Mouse (Mus musculus): ENCODE data around the gene A730061H03Rik. TPM values are rescaled to one million over a fixed set of nuclear protein-coding genes. Genes with fewer than 3 reads are reported as not detected.

A730061H03Rik gene
- 4.8 TPM for polyA plus RNA-seq (2017; shearing (Covaris generic))

GRCm38 (mm10) chr14:55560202-55561073 lies at the start of gene A730061H03Rik:
Gene A730061H03Rik (minus strand): TSS chr14:55560406.

GRCm38 (mm10) chr14:55603271-55603632 lies 43.0 kb upstream of the A730061H03Rik start, which contains the start of gene Irf9:
Gene Irf9 (plus strand): TSS chr14:55603571.

DNA sequence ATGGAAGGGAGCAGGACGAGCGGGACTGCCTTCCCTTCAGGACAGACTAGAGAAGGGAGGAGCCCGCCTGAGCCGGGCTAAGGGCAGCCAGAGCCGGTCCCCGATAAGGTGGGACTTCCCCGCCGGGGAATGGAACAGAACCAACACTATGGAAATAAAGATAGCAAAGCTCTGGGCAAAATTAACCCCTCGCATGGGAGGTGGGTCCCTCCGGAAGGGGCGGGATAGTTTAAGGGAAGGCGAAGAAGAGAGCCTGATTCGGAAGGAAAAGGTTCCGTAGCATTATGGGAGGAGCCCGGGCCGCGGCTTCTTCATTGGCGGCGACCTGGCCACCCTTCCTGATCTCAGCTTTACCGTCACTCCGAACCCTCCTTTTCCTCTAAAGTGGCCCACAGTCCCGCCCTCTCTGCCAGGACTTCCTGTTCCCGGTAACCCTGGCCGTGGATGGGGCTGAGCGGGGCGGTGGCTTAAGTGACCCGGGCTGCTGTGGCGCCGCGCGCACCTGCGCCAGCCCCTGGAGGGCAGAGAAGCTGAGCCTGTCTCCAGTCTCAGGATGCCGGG lies 31.2 kb upstream of the A730061H03Rik start, which contains the start of gene Rnf31:
TSS of gene Rnf31 (plus strand) at position 378 of the 561 bp plus-strand sequence.

DNA sequence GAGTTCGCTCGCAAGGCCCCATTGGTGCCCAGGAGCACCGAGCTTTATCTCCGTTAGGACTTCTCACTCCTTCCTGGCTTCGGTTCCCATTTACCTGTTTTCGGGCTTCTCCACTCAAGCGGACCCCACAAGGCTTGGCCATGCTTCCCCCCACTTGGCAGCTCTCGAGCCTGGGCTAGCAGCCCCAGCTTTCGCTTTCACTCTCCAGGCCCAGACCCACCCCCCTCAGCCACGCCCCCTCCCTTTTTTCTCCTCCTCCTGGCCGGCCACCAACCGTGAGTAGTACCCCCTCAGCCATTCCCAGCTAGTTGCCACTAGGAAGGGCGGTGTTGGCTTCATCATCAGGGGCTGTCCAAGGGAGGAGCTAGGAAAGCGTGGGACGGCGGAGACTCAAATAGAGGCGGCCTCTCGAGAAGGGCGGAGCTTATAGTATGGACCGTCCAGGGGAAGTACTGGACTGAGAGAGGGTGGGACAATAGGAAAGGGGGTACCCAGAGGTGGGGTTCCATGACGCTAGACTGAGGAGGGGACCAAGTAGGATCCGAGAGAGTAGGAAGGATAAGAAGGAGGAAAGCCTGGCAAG lies 30.6 kb upstream of the A730061H03Rik start, which contains the start of gene Psme2:
TSS of gene Psme2 (minus strand) at position 366 of the 583 bp plus-strand sequence.

DNA sequence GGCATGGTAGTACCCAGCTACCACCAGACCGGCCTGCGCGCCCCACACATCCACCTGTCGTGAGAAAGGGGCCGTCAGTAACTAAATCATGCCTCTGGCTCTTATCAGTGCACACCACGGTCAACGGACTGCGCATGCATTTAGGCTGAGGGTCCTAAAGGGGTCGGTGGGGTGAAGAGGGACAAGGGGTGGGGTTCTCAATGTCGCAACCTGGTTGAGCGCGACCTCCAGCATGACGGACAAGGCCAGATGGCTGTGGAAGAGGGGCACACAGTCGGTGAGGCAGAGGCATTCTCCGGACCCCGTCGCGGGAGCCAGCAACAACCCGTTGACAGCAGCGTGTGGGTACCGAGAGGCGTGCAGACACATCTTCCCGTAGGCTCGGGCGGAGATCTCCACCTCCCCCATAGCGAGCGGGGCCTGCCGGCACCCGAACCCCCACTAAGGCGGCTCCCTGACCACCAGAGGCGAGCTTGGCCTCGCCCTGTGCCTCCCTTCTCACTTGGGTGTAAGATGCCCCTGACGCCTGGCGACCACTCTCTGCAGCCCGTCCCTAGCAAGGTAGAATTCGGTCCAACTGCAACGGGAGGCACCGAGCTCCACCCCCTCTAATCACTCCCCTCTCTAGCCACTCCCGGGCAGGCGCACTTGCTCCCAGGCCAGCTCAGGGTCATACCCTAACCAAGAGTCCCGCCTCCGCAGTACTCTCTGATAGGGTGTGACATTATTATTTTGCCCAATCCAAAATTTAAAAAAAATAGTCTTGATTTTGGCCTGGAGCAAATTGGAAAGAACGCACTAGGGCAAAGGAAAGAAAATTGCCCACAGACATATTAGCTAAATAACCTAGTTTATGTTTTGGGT lies 24.7 kb upstream of the A730061H03Rik start, which contains the start of gene Emc9:
TSS of gene Emc9 (minus strand) at position 601 of the 864 bp plus-strand sequence.

DNA sequence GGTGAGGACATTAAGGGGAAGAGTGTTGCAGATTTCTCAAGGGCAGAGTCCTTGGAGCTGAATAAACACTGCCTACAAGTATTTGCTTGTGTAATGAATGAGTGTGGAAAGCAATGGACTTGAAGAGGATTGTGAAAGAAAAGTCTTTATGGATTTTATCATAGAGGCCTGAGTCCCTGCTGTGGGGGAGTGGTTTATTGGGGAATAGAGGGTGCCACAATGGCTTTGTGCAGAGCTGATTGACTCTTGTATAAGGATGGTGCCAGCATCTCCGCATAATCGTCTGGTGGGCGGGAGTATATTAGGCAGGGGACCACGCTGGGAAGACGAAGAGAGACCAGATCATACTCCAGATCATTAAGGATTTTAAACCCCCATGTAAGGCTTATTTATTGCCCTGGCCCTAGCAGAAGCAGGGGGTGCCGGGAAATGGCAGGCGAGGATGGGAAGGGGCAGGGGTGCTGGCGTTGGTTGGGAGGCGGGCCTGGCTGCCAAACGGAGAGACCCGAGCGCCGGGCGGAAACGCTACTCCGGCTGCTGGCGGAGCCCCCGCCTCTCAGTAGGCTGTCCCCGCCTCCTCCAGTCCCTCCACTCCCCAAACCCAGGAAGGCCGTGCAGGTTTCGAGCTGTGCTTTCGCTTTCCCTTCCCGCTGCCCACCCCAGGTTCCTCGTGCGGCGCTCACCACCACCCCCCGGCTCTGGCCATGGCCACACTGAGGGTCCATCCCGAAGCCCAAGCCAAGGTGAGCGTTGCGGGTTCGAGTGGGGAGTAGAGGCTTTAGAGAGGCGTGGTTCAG lies 17.9 kb upstream of the A730061H03Rik start, which contains the start of gene Psme1:
TSS of gene Psme1 (plus strand) at position 253 of the 797 bp plus-strand sequence.

GRCm38 (mm10) chr14:55575302-55575701 lies 15.1 kb upstream of the A730061H03Rik start, which contains the start of gene Fitm1:
Gene Fitm1 (plus strand): TSS chr14:55575617.

DNA sequence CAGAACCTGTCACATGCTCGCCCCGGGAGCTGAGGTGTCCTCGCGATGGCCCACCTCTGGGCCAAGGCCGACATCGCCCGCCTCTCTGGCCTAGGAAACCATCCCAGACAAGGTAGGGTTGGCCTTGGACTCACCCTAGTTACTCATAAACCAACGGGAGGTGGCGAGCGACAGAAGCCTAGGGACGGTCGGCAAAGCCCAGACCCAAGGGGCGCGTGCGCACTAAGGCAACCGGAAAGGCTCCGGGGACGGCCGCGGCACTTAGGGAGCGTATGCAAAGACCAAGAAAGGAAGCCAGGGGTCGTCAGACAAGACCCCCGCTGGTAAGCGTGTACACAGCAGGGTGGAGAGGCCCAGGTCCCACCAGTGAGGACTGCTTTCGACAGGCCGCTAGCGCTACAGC lies 406 bp downstream of the A730061H03Rik start, which contains the start of gene Dcaf11:
TSS of gene Dcaf11 (plus strand) at position 208 of the 403 bp plus-strand sequence.

GRCm38 (mm10) chr14:55540067-55540786 lies 20.0 kb downstream of the A730061H03Rik start, which contains the start of gene Pck2:
Gene Pck2 (plus strand): TSS chr14:55540266.

GRCm38 (mm10) chr14:55524785-55525184 lies 35.4 kb downstream of the A730061H03Rik start, which contains the start of gene Nrl:
Gene Nrl (minus strand): TSS chr14:55524981.

DNA sequence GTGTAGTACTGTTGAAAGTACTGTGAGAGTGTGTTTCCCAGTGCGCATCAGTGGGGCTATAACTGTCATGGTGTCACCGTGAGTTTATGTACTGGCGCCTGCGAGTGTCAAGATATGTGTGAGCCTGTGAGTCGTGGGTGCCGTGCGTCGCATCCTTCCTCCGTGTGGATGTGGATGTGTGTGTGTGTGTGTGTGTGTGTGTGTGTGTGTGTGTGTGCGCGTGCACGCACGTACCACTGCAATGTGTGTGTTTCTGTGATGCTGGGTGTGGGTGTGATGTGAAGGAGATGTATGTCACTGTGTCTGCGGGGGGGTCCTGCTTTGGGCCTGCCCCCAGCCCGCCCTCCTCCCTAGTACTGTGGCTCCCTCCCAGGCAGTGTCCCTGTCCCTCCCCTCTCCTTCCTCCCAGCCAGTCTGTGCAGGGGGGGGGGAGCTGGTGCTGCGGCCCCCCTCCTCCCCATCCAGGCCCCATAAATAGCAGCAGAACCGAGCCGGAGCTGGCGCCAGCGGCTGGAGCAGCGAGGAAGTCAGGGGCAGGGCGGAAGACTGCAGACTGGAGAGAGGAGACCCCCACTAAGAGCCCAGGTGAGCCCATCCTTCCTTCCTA lies 50.0 kb downstream of the A730061H03Rik start, which contains the start of gene Cpne6:
TSS of gene Cpne6 (plus strand) at position 321 of the 607 bp plus-strand sequence.

Other genes with a start within 250 kb of the A730061H03Rik start
- 47.2 TPM for gene Dhrs4, start 81.6 kb downstream of the A730061H03Rik start, polyA plus RNA-seq (2017; shearing (Covaris generic))
- not detected for gene Carmil3, start 69.8 kb downstream of the A730061H03Rik start, polyA plus RNA-seq (2017; shearing (Covaris generic))
- gene Cpne6, start 50.0 kb downstream of the A730061H03Rik start, polyA plus RNA-seq (2017; shearing (Covaris generic)), result not detected
- gene Nrl, start 35.4 kb downstream of the A730061H03Rik start, polyA plus RNA-seq (2017; shearing (Covaris generic)), result 0.12 TPM
- 48.4 TPM for gene Pck2, start 20.1 kb downstream of the A730061H03Rik start, polyA plus RNA-seq (2017; shearing (Covaris generic))
- 170 TPM for gene Dcaf11, start 400 bp downstream of the A730061H03Rik start, polyA plus RNA-seq (2017; shearing (Covaris generic))
- not detected for gene Fitm1, start 15.2 kb upstream of the A730061H03Rik start, polyA plus RNA-seq (2017; shearing (Covaris generic))
- gene Psme1, start 17.7 kb upstream of the A730061H03Rik start, polyA plus RNA-seq (2017; shearing (Covaris generic)), result 1,184 TPM
- gene Emc9, start 24.9 kb upstream of the A730061H03Rik start, polyA plus RNA-seq (2017; shearing (Covaris generic)), result 48.1 TPM
- 937 TPM for gene Psme2, start 30.7 kb upstream of the A730061H03Rik start, polyA plus RNA-seq (2017; shearing (Covaris generic))
- gene Rnf31, start 31.3 kb upstream of the A730061H03Rik start, polyA plus RNA-seq (2017; shearing (Covaris generic)), result 64.3 TPM
- gene Irf9, start 43.2 kb upstream of the A730061H03Rik start, polyA plus RNA-seq (2017; shearing (Covaris generic)), result 237 TPM
- gene Rec8, start 57.6 kb upstream of the A730061H03Rik start, polyA plus RNA-seq (2017; shearing (Covaris generic)), result 8.1 TPM
- gene Ipo4, start 75.6 kb upstream of the A730061H03Rik start, polyA plus RNA-seq (2017; shearing (Covaris generic)), result 53.3 TPM
- gene Gm49378, start 77.5 kb upstream of the A730061H03Rik start, polyA plus RNA-seq (2017; shearing (Covaris generic)), result 2.8 TPM
- gene Tm9sf1, start 83.4 kb upstream of the A730061H03Rik start, polyA plus RNA-seq (2017; shearing (Covaris generic)), result 96.0 TPM
- gene Tssk4, start 89.8 kb upstream of the A730061H03Rik start, polyA plus RNA-seq (2017; shearing (Covaris generic)), result 1.6 TPM
- 112 TPM for gene Mdp1, start 100.1 kb upstream of the A730061H03Rik start, polyA plus RNA-seq (2017; shearing (Covaris generic))
- 58.4 TPM for gene Gmpr2, start 111.5 kb upstream of the A730061H03Rik start, polyA plus RNA-seq (2017; shearing (Covaris generic))
- gene Nedd8, start 111.7 kb upstream of the A730061H03Rik start, polyA plus RNA-seq (2017; shearing (Covaris generic)), result 496 TPM
- 66.3 TPM for gene Tinf2, start 121.4 kb upstream of the A730061H03Rik start, polyA plus RNA-seq (2017; shearing (Covaris generic))
- 0.26 TPM for gene Tgm1, start 153.5 kb upstream of the A730061H03Rik start, polyA plus RNA-seq (2017; shearing (Covaris generic))
- 90.8 TPM for gene Rabggta, start 161.9 kb upstream of the A730061H03Rik start, polyA plus RNA-seq (2017; shearing (Covaris generic))
- 54.2 TPM for gene Dhrs1, start 185.3 kb upstream of the A730061H03Rik start, polyA plus RNA-seq (2017; shearing (Covaris generic))
- gene Nop9, start 185.3 kb upstream of the A730061H03Rik start, polyA plus RNA-seq (2017; shearing (Covaris generic)), result 12.1 TPM
- not detected for gene Cideb, start 198.1 kb upstream of the A730061H03Rik start, polyA plus RNA-seq (2017; shearing (Covaris generic))
- gene Ltb4r2, start 201.0 kb upstream of the A730061H03Rik start, polyA plus RNA-seq (2017; shearing (Covaris generic)), result not detected
- 1.4 TPM for gene Ltb4r1, start 205.6 kb upstream of the A730061H03Rik start, polyA plus RNA-seq (2017; shearing (Covaris generic))
- gene Adcy4, start 223.7 kb upstream of the A730061H03Rik start, polyA plus RNA-seq (2017; shearing (Covaris generic)), result not detected
- gene Ripk3, start 228.5 kb upstream of the A730061H03Rik start, polyA plus RNA-seq (2017; shearing (Covaris generic)), result 79.6 TPM

Data from CD4-positive, CD25-positive, alpha-beta regulatory T cell, adult 9 weeks (primary cell).